Mouse (Mus musculus) macrophage (primary cell): ENCODE data around the gene H2-M10.6. TPM values are rescaled to one million over a fixed set of nuclear protein-coding genes. Genes with fewer than 3 reads are reported as not detected.

ENCODE experiments used
- H3K27ac ChIP-seq: fragments of 350-480 bp; formaldehyde crosslinking; 2 replicates; pipeline ENCODE4 v1.9.0; 2021
- H3K36me3 ChIP-seq: fragments of 350-480 bp; formaldehyde crosslinking; 2 replicates; pipeline ENCODE4 v1.9.0; 2021; ENCODE audit errors: inconsistent target
- H3K4me3 ChIP-seq: fragments of 350-480 bp; formaldehyde crosslinking; 2 replicates; pipeline ENCODE4 v1.9.0; 2021; ENCODE audit errors: inconsistent target
- H3K79me2 ChIP-seq: fragments of 350-480 bp; formaldehyde crosslinking; 2 replicates; pipeline ENCODE4 v1.9.0; 2021; ENCODE audit errors: inconsistent target
- WGBS: methylation state at CpG from one replicate; pipeline ENCODE4 v1.1.7; 2026; ENCODE audit warnings: inconsistent platforms; ENCODE audit not compliant: missing documents; 5-methylcytosine and 5-hydroxymethylcytosine counted together
- polyA plus RNA-seq: library from polyadenylated mRNA; stranded (reverse); fragments of 250-400 nt; gene quantifications from 3 replicates; pipeline ENCODE4 v1.2.4, GENCODE M21; 2018; ENCODE audit warnings: inconsistent platforms

H2-M10.6 gene
- polyA plus RNA-seq, 1 experiment from 2014 or later: not detected

GRCm38 (mm10) chr17:36855484-36855883 lies 43.5 kb downstream of the H2-M10.6 start:
- H3K4me3 ChIP-seq: no peak overlapping the region
- H3K27ac ChIP-seq: no peak overlapping the region
- H3K79me2 ChIP-seq: peaks cover 1% of the 10 kb centered on the region; the same call in 1 of the 2 replicates
- 88% methylated on average over 3 of the region's 3 CpGs for WGBS
- H3K36me3 ChIP-seq: peaks cover 81% of the 10 kb centered on the region

DNA sequence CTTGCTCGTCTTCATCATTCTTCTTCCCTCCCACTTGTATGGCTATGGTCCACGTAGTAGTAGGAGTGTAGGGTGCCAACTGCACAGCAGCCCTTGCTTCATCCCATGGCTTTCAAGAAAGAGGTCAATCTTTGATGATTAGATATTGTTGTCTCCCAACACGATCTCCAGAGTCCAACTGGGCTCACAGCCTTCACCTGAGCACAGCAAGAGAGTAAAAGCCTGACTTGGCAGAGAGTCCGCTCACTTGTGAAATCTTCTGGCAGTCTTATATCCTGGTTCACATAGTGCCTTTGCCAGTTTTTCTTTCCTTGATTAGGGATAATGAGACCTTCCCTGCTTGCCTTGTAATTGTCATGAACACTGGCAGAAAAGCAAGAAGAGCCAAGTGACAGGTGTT lies 44.3 kb downstream of the H2-M10.6 start:
- Histone ChIP-seq H3K4me3 (no peak overlapping the region), H3K36me3 (peaks cover 74% of the 10 kb centered on the region), H3K79me2 (no peaks in the 10 kb centered on the region), H3K27ac (no peak overlapping the region)
- WGBS: 97% methylated on average over 4 of the region's 4 CpGs

- Histone ChIP-seq H3K4me3 (no peak overlapping the region), H3K79me2 (no peaks in the 10 kb centered on the region), H3K36me3 (peaks cover 54% of the 10 kb centered on the region), H3K27ac (no peak overlapping the region)
- WGBS: 57% methylated on average over 3 of the region's 3 CpGs
These were observed 46.2 kb downstream of the H2-M10.6 start for GRCm38 (mm10) chr17:36858181-36858580.

- Histone ChIP-seq H3K79me2 (no peaks in the 10 kb centered on the region), H3K27ac (no peak overlapping the region), H3K36me3 (peaks cover 21% of the 10 kb centered on the region), H3K4me3 (no peak overlapping the region)
- 29% methylated on average over 2 of the region's 2 CpGs for WGBS
These were observed 49.7 kb downstream of the H2-M10.6 start for GRCm38 (mm10) chr17:36861680-36862079.

Other genes starting within 250 kb of the H2-M10.6 start
- gene H2-M9, start 169.5 kb upstream of the H2-M10.6 start, polyA plus RNA-seq: not detected in 3 replicates
- not detected in 3 replicates for gene H2-M1, start 140.0 kb upstream of the H2-M10.6 start, polyA plus RNA-seq
- not detected in 3 replicates for gene H2-M10.5, start 39.3 kb upstream of the H2-M10.6 start, polyA plus RNA-seq
- 38.3 to 72.2 TPM (median 56.6 TPM) in 3 replicates for gene Trim26, start 25.0 kb downstream of the H2-M10.6 start, polyA plus RNA-seq
- not detected in 3 replicates for gene Trim15, start 55.0 kb downstream of the H2-M10.6 start, polyA plus RNA-seq
- gene Trim10, start 57.4 kb downstream of the H2-M10.6 start, polyA plus RNA-seq: not detected in 3 replicates
- gene Trim40, start 78.0 kb downstream of the H2-M10.6 start, polyA plus RNA-seq: not detected in 3 replicates
- not detected in 3 replicates for gene Trim31, start 85.9 kb downstream of the H2-M10.6 start, polyA plus RNA-seq
- not detected in 3 replicates for gene Rnf39, start 130.7 kb downstream of the H2-M10.6 start, polyA plus RNA-seq
- 42.9 to 61.6 TPM (median 57.7 TPM) in 3 replicates for gene Ppp1r11, start 139.6 kb downstream of the H2-M10.6 start, polyA plus RNA-seq
- 17.7 to 36.4 TPM (median 32.4 TPM) in 3 replicates for gene Znrd1, start 146.4 kb downstream of the H2-M10.6 start, polyA plus RNA-seq
- 5.5 to 12.4 TPM (median 5.9 TPM) in 3 replicates for gene Znrd1as, start 146.4 kb downstream of the H2-M10.6 start, polyA plus RNA-seq
- gene 2410137M14Rik, start 169.1 kb downstream of the H2-M10.6 start, polyA plus RNA-seq: not detected in 3 replicates
- gene H2-M5, start 177.4 kb downstream of the H2-M10.6 start, polyA plus RNA-seq: not detected in 3 replicates
- gene Zfp57, start 189.0 kb downstream of the H2-M10.6 start, polyA plus RNA-seq: not detected in 3 replicates
- not detected in 3 replicates for gene Mog, start 211.2 kb downstream of the H2-M10.6 start, polyA plus RNA-seq
- gene Gabbr1, start 233.8 kb downstream of the H2-M10.6 start, polyA plus RNA-seq: 0.44 to 0.87 TPM (median 0.59 TPM) in 3 replicates